Mouse (Mus musculus) lung, postnatal 10 days (tissue): ENCODE measurements around the gene 5031439G07Rik.

Experiments used
- DNase-seq: peaks from one replicate; pipeline ENCODE4 v3.0.0; 2021

The 5031439G07Rik gene

GRCm38 (mm10) chr15:84950053-84950452 is 38.3 kb downstream of the 5031439G07Rik start:
- no peak for DNase-seq

DNA sequence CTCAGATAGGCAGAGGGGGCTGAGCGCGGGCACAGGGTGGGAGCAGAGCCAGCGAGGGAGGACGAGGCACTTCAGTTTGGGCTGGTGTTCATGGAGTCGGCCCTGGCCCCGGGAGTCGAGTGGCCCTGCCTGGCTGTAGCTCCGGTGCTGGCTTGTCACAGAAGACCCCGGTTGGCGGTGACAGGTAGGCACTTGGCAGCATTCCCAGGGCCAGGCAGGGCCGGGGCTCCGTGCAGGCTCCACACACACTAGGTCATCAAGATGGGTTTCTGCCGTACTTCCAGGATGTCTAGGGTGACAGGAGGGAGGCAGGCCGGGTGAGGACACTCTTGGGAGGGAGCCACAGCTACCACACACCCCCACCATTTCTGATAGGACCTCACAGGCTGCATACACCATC is 39.4 kb downstream of the 5031439G07Rik start:
- no peak for DNase-seq

GRCm38 (mm10) chr15:84944319-84944718 is 44.0 kb downstream of the 5031439G07Rik start:
- DNase-seq: no peak

- peak; percentile 50 for DNase-seq
Measured at GRCm38 (mm10) chr15:84942647-84943285, 45.6 kb downstream of the 5031439G07Rik start.

GRCm38 (mm10) chr15:84940102-84940501 is 48.2 kb downstream of the 5031439G07Rik start:
- peak; percentile 55 for DNase-seq

- no peak for DNase-seq
Measured at GRCm38 (mm10) chr15:84934901-84935300, 53.5 kb downstream of the 5031439G07Rik start.

- no peak for DNase-seq
Measured at GRCm38 (mm10) chr15:84932351-84932750, 56.0 kb downstream of the 5031439G07Rik start.

DNA sequence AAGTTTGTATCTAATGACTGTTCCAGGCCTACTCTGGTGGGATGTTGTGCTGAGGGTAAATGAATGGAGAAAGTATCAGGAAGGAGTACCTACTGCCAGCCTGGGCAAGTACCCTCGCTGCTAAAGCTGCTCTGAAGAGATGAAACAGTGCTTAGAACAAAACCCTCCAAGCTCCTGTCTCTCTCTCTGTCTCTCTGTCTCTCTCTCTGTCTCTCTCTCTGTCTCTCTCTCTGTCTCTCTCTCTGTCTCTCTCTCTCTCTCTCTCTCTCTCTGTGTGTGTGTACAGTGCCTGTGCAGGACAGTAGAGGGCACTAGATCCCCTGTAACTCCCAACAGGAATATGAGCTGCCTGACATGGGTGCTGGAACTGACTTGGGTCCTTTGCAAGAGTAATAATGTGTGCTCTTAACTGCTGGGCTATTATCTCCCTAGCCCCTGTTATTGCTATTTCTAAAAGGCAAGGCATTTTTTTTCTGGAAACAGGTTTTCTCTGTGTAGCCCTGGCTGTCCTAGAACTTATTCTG is 62.8 kb downstream of the 5031439G07Rik start:
- peak; percentile 28 for DNase-seq

DNA sequence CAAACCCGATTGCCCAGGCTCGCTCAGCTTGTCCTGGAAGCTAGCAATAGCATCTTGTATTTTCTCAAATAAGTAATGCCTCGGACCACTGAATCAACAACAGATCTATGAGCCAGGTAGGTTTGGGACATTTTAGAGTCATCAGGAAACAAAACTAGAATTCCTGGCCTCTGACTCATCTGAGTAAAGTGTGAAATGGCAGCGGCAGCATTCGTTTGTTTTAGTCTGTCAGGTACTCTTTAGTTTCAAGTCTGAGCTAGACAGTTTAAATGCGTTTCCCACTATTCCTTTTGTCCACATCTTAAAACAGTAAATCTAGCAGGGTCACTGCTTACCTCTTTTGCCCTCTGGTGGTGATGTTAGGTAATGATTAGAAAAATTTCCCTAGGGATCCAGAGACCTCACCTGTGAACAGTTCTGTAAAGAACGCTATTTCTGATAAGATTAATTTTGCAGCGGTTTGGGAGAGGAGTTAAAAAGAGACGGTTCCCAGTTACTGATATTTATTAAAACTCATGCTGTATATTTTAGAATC is 63.5 kb downstream of the 5031439G07Rik start:
- peak; percentile 56 for DNase-seq

- DNase-seq: no peak
Measured at GRCm38 (mm10) chr15:84923508-84924181, 64.7 kb downstream of the 5031439G07Rik start.

- DNase-seq: peak; percentile 100
Measured at GRCm38 (mm10) chr15:84922884-84923507, 65.4 kb downstream of the 5031439G07Rik start, which contains the start of gene Nup50. Nup50 (plus strand) TSS chr15:84923411.

- DNase-seq: no peak
Measured at GRCm38 (mm10) chr15:84919938-84920337, 68.4 kb downstream of the 5031439G07Rik start, which contains the start of gene Gm29666. Gm29666 (minus strand) TSS chr15:84920038.

DNA sequence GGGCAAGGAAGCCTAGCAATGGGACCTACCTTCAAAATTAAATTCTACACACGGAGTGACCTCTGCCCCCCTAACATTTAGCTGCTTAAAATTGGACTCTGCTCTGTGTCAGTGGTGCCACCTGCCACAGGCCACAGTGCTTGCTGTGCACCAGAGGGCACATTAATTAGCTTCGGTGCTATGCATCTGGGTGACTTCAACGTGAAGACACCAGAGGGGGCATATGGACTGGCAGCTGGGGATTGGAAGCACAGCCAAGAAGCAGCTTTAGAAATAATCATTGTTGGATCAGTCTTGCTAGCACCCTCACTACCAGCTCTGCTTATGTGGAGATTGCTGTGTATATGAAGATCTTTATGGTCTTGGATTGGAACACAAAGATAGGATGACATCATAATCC is 75.2 kb downstream of the 5031439G07Rik start:
- DNase-seq: no peak

- no peak for DNase-seq
Measured at GRCm38 (mm10) chr15:84903843-84904385, 84.4 kb downstream of the 5031439G07Rik start.

- peak; percentile 34 for DNase-seq
Measured at GRCm38 (mm10) chr15:84898077-84898476, 90.3 kb downstream of the 5031439G07Rik start.

- DNase-seq: no peak
Measured at GRCm38 (mm10) chr15:84896664-84897063, 91.7 kb downstream of the 5031439G07Rik start.

GRCm38 (mm10) chr15:84896216-84896615 is 92.1 kb downstream of the 5031439G07Rik start:
- peak; percentile 30 for DNase-seq
